Mouse (Mus musculus): ENCODE measurements around the gene Tox4. TPM values are rescaled to one million over a fixed set of nuclear protein-coding genes. Genes with fewer than 3 reads are reported as not detected.
"Not testable (repeated sequence)": the region's sequence is repeated elsewhere in the genome, so short reads cannot be mapped to it uniquely, and the experiment has no call there.

Tox4 gene
- polyA plus RNA-seq, 1 experiment from 2014 or later: 51.8 TPM

- H3K4me1 ChIP-seq: peaks cover 7% of the 10 kb centered on the region
- 1% methylated on average over 21 of the region's 21 CpGs for WGBS
- peak overlapping the region; percentile 88 for H3K4me3 ChIP-seq
- H3K27ac ChIP-seq: peak overlapping the region; percentile 68
- no peaks in the 10 kb centered on the region for H3K27me3 ChIP-seq (replicated peaks)
- peak overlapping the region; percentile 73 for H3K4me2 ChIP-seq (replicated peaks)
- peaks cover 12% of the 10 kb centered on the region for H3K36me3 ChIP-seq
- H3K9ac ChIP-seq: peak overlapping the region; percentile 88
- ATAC-seq (ENCODE audit: low FRiP score, low read depth): peak; percentile 66
- H3K9me3 ChIP-seq: no peaks in the 10 kb centered on the region
Observed at GRCm38 (mm10) chr14:52279747-52280120, 788 bp downstream of the Tox4 start.

- Histone ChIP-seq H3K27me3 (replicated peaks) (no peaks in the 10 kb centered on the region), H3K9me3 (no peaks in the 10 kb centered on the region), H3K9ac (no peak overlapping the region), H3K27ac (no peak overlapping the region), H3K4me1 (peaks cover 7% of the 10 kb centered on the region), H3K36me3 (peaks cover 34% of the 10 kb centered on the region), H3K4me2 (replicated peaks) (no peak overlapping the region), H3K4me3 (no peak overlapping the region)
- ATAC-seq (ENCODE audit: low FRiP score, low read depth): no peak
- WGBS: 98% methylated on average over 5 of the region's 5 CpGs
Observed at GRCm38 (mm10) chr14:52283629-52284028, 4.7 kb downstream of the Tox4 start.

DNA sequence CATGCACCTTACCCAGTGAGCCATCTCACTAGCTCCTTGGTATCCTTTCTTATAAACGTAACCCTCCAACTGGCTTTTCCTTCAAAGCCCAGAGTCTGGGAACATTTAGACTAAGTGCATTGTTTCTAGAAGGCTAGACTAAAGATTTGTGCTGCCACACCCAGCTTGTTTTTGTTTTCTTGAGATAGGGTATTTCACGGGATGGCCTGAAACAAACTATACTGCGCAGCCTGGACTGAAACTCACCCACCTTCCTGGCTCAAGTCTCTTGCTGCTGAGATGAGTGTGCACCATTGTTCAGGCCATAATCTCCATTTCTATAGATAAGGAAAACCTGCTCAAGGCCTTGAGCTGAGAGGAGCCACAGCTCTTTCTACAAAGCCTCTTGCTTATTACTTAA lies 5.2 kb downstream of the Tox4 start:
- 96% methylated on average over 3 of the region's 3 CpGs for WGBS
- ATAC-seq (ENCODE audit: low FRiP score, low read depth): no peak
- peaks cover 7% of the 10 kb centered on the region for H3K4me1 ChIP-seq
- H3K27ac ChIP-seq: no peak overlapping the region
- no peak overlapping the region for H3K9ac ChIP-seq
- no peak overlapping the region for H3K4me3 ChIP-seq
- H3K4me2 ChIP-seq (replicated peaks): no peak overlapping the region
- no peaks in the 10 kb centered on the region for H3K9me3 ChIP-seq
- H3K36me3 ChIP-seq: peaks cover 37% of the 10 kb centered on the region
- H3K27me3 ChIP-seq (replicated peaks): no peaks in the 10 kb centered on the region

GRCm38 (mm10) chr14:52295558-52296264 lies 16.8 kb downstream of the Tox4 start:
- Histone ChIP-seq H3K4me2 (replicated peaks) (no peak overlapping the region), H3K27me3 (replicated peaks) (no peaks in the 10 kb centered on the region), H3K9me3 (no peaks in the 10 kb centered on the region), H3K9ac (no peak overlapping the region), H3K36me3 (peaks cover 81% of the 10 kb centered on the region), H3K4me1 (no peaks in the 10 kb centered on the region), H3K4me3 (no peak overlapping the region), H3K27ac (no peak overlapping the region)
- WGBS: 68% methylated on average over 6 of the region's 6 CpGs
- ATAC-seq (ENCODE audit: low FRiP score, low read depth): 0 out of 2 replicates have a peak, but pooled peaks have one; percentile 38

DNA sequence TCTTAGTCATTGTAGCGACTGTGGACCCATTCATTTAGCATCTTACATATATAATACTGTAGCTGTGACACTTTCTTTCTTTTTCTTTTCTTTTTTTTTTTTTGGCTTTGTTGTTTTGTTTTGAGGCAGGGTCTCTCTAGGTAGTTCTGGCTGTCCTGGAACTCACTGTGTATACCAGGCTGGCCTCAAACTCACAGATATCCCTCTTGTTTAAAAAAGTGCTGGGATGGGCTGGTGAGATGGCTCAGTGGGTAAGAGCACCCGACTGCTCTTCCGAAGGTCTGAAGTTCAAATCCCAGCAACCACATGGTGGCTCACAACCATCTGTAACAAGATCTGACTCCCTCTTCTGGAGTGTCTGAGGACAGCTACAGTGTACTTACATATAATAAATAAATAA lies 24.6 kb downstream of the Tox4 start:
- Histone ChIP-seq H3K4me2 (replicated peaks) (peak overlapping the region; percentile 59), H3K36me3 (peaks cover 17% of the 10 kb centered on the region)
- not testable (repeated sequence) for H3K4me1 ChIP-seq; H3K9ac ChIP-seq; H3K9me3 ChIP-seq; ATAC-seq (ENCODE audit: low FRiP score, low read depth); H3K27me3 ChIP-seq (replicated peaks); H3K27ac ChIP-seq; H3K4me3 ChIP-seq
- 92% methylated on average over 3 of the region's 3 CpGs for WGBS

- ATAC-seq (ENCODE audit: low FRiP score, low read depth): peak; percentile 94
- H3K9ac ChIP-seq: peak within 1 kb of the TSS; percentile 75
- peak within 1 kb of the TSS; percentile 69 for H3K4me3 ChIP-seq
- no peaks in the 10 kb centered on the region for H3K9me3 ChIP-seq
- WGBS: under 1% methylated on average over 46 of the region's 46 CpGs
- peak within 1 kb of the TSS; percentile 81 for H3K27ac ChIP-seq
- peaks cover 16% of the 10 kb centered on the region for H3K36me3 ChIP-seq
- peak within 1 kb of the TSS; percentile 59 for H3K4me2 ChIP-seq (replicated peaks)
- H3K4me1 ChIP-seq: peaks cover 3% of the 10 kb centered on the region; the same call in 1 of the 2 replicates
- H3K27me3 ChIP-seq (replicated peaks): no peaks in the 10 kb centered on the region
Observed at GRCm38 (mm10) chr14:52304644-52305271, 25.8 kb downstream of the Tox4 start, which contains the start of gene Mettl3. Gene Mettl3 (minus strand): TSS chr14:52305128.

DNA sequence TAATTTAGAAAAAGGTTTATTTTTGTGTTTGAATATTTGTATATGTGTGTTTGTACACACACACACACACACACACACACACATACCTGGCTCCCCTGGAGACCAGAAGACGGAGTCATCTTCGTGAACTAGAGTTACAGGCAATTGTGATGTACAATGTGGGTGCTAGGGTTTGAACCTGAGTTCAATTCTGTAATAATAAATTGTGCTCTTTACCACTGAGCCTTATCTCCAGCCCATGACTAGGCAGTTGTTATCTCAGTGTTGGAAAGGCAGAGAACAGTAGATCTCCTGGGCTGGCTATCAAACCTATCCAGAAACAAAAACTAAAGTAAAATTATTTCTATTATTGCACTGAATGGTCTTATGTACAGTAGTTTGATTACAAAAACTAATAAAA lies 27.2 kb downstream of the Tox4 start:
- H3K27ac ChIP-seq: no peak overlapping the region
- peaks cover 3% of the 10 kb centered on the region; the same call in 1 of the 2 replicates for H3K4me1 ChIP-seq
- no peak overlapping the region for H3K4me3 ChIP-seq
- H3K36me3 ChIP-seq: peaks cover 21% of the 10 kb centered on the region
- no peak overlapping the region for H3K9ac ChIP-seq
- H3K4me2 ChIP-seq (replicated peaks): no peak overlapping the region
- 96% methylated on average over 2 of the region's 2 CpGs for WGBS
- no peak for ATAC-seq (ENCODE audit: low FRiP score, low read depth)
- H3K27me3 ChIP-seq (replicated peaks): no peaks in the 10 kb centered on the region
- H3K9me3 ChIP-seq: no peaks in the 10 kb centered on the region

GRCm38 (mm10) chr14:52310343-52310742 lies 31.4 kb downstream of the Tox4 start:
- peaks cover 61% of the 10 kb centered on the region for H3K36me3 ChIP-seq
- 93% methylated on average over 5 of the region's 6 CpGs for WGBS

GRCm38 (mm10) chr14:52310906-52311305 lies 32.0 kb downstream of the Tox4 start:
- Histone ChIP-seq H3K36me3 (peaks cover 61% of the 10 kb centered on the region), H3K9me3 (no peaks in the 10 kb centered on the region), H3K27me3 (replicated peaks) (no peaks in the 10 kb centered on the region), H3K4me1 (peaks cover 43% of the 10 kb centered on the region), H3K9ac (no peak overlapping the region), H3K4me3 (no peak overlapping the region), H3K4me2 (replicated peaks) (peak overlapping the region; percentile 85; the same call in 1 of the 2 replicates), H3K27ac (no peak overlapping the region)
- no peak for ATAC-seq (ENCODE audit: low FRiP score, low read depth)
- 94% methylated on average over 2 of the region's 2 CpGs for WGBS

More at GRCm38 (mm10) chr14:52310343-52310742, 31.4 kb downstream of the Tox4 start:
- H3K4me1 ChIP-seq: peaks cover 41% of the 10 kb centered on the region
- not testable (repeated sequence) for ATAC-seq (ENCODE audit: low FRiP score, low read depth); H3K4me2 ChIP-seq (replicated peaks); H3K27me3 ChIP-seq (replicated peaks); H3K27ac ChIP-seq; H3K4me3 ChIP-seq; H3K9me3 ChIP-seq; H3K9ac ChIP-seq

- Histone ChIP-seq H3K27ac (no peak overlapping the region), H3K9me3 (no peaks in the 10 kb centered on the region), H3K4me1 (peaks cover 50% of the 10 kb centered on the region), H3K4me2 (replicated peaks) (peak overlapping the region; percentile 85), H3K9ac (peak overlapping the region; percentile 86; the same call in 1 of the 2 replicates), H3K27me3 (replicated peaks) (no peaks in the 10 kb centered on the region), H3K4me3 (peak overlapping the region; percentile 68), H3K36me3 (peaks cover 55% of the 10 kb centered on the region)
- WGBS: 91% methylated on average over 26 of the region's 26 CpGs
- ATAC-seq (ENCODE audit: low FRiP score, low read depth): no peak
Observed at GRCm38 (mm10) chr14:52313931-52314807, 35.2 kb downstream of the Tox4 start.

DNA sequence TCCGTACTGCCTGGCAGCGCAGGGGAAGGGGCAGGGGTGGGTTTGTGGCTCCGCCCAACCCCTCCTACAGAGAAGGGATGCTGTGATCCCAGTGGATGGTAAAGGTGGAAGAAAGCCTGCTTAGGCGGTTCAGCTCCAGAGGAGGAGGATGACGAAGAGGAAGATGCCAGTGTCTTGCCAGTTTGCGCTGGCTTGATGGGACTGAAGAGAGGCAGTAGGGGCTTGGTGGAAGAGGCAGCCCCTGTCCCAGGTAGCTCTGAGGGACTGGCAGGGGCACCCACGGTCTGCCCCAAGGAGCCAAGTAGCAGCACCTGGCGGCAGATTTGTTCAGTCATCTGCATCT lies 35.8 kb downstream of the Tox4 start:
- Histone ChIP-seq H3K36me3 (peaks cover 51% of the 10 kb centered on the region), H3K27me3 (replicated peaks) (no peaks in the 10 kb centered on the region), H3K9ac (peak overlapping the region; percentile 86), H3K4me3 (peak overlapping the region; percentile 68), H3K9me3 (no peaks in the 10 kb centered on the region), H3K4me2 (replicated peaks) (peak overlapping the region; percentile 85), H3K27ac (0 out of 2 replicates have a peak overlapping the region, but pooled peaks have one; percentile 86), H3K4me1 (peaks cover 50% of the 10 kb centered on the region)
- WGBS: 48% methylated on average over 8 of the region's 8 CpGs
- ATAC-seq (ENCODE audit: low FRiP score, low read depth): no peak

DNA sequence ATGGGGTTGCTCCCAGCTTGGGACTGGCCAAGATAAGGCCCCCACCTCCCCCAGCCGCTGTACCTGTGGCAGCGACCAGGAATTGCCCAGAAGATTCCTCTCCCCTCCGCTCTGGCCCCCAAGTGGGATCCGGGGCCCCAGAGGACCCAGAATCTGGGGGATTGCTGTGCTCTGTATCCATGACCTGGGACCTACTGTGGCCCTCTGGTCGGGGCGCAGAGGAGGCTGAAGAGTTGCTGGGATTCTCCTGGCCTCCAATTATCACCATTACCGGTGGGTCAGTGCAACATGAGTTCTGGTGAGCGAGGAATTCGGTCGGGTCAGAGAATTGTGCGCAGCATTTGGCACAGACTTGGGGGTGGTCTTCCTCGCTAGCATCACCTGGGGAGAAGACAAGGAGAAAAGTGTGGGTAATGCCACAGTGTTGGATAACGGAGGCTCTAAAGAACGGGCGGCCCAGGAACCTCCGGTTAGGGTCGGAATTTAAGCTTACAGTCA lies 36.4 kb downstream of the Tox4 start:
- WGBS: 4% methylated on average over 17 of the region's 17 CpGs
- H3K9ac ChIP-seq: peak overlapping the region; percentile 86
- peaks cover 47% of the 10 kb centered on the region for H3K36me3 ChIP-seq

More for the DNA sequence above, 36.4 kb downstream of the Tox4 start:
- Histone ChIP-seq H3K9me3 (no peaks in the 10 kb centered on the region), H3K27ac (peak overlapping the region; percentile 86; the same call in 1 of the 2 replicates), H3K4me2 (replicated peaks) (peak overlapping the region; percentile 85), H3K27me3 (replicated peaks) (no peaks in the 10 kb centered on the region), H3K4me3 (peak overlapping the region; percentile 68), H3K4me1 (peaks cover 50% of the 10 kb centered on the region)
- peak; percentile 8; the same call in 1 of the 2 replicates for ATAC-seq (ENCODE audit: low FRiP score, low read depth)

All from neural tube, embryonic 12.5 days (tissue).